Comparison of ENCODE assay signal across 8 mouse cellular contexts in the genomic region with DNA sequence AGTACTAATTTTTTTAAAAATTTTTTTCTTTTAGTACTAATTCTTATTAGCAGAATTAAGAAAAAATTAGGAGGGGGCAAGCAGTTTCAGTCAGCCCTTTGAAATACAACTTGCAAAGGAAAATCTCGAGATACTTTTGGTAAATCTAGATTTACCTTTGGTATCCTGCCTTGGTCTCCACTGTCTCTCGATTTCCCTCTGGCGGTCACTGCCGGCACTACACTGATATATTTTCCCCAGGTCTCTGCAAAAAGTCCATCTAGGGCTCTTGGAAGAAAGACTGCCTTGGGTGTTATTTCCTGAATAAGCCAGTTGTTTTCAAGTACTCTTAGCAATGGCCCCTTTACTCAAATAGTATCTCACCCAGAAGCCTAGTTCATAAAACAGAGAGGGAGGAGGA.
DNase-seq lines count a peak whose midpoint lies in the region; ATAC-seq and TF ChIP-seq lines count a peak whose summit lies in the region.

No protein-coding gene starts in this region.

- no peak for TF ChIP-seq POLR2A in limb, embryonic 14.5 days (IDR thresholded peaks at IDR 0.05; ENCODE audit: borderline replicate concordance, extremely low read depth, insufficient read depth, insufficient read length)

- no peaks in the 10 kb centered on the region for H3K9me3 ChIP-seq in intestine, embryonic 14.5 days (ENCODE audit: control insufficient read depth, low read length)
- H3K9me3 ChIP-seq in intestine, embryonic 16.5 days (ENCODE audit: control insufficient read depth, low read length): no peaks in the 10 kb centered on the region
- H3K9me3 ChIP-seq in forebrain, embryonic 16.5 days (ENCODE audit: control insufficient read depth, low read length): no peaks in the 10 kb centered on the region
- H3K9me3 ChIP-seq in limb, embryonic 14.5 days (ENCODE audit: control insufficient read depth, low read length): no peaks in the 10 kb centered on the region

- H3K4me1 ChIP-seq in intestine, embryonic 14.5 days (replicated peaks; ENCODE audit: control insufficient read depth, insufficient read depth, low read length): no peaks in the 10 kb centered on the region
- H3K4me1 ChIP-seq in intestine, embryonic 16.5 days (ENCODE audit: control insufficient read depth, insufficient read depth, low read length): no peaks in the 10 kb centered on the region
- peaks cover 5% of the 10 kb centered on the region for H3K4me1 ChIP-seq in forebrain, embryonic 16.5 days (replicated peaks; ENCODE audit: control insufficient read depth, insufficient read depth, low read length)
- no peaks in the 10 kb centered on the region for H3K4me1 ChIP-seq in limb, embryonic 14.5 days (ENCODE audit: control insufficient read depth, insufficient read depth, low read length)

- H3K27me3 ChIP-seq in intestine, embryonic 14.5 days (replicated peaks; ENCODE audit: control insufficient read depth, insufficient read depth, low read length): no peaks in the 10 kb centered on the region
- H3K27me3 ChIP-seq in intestine, embryonic 16.5 days (replicated peaks; ENCODE audit: control insufficient read depth, insufficient read depth, low read length): no peaks in the 10 kb centered on the region
- no peaks in the 10 kb centered on the region for H3K27me3 ChIP-seq in forebrain, embryonic 16.5 days (replicated peaks; ENCODE audit: control insufficient read depth, insufficient read depth, low read length)
- H3K27me3 ChIP-seq in limb, embryonic 14.5 days (ENCODE audit: control insufficient read depth, insufficient read depth, low read length): no peaks in the 10 kb centered on the region

- no peak overlapping the region for H3K9ac ChIP-seq in intestine, embryonic 14.5 days (ENCODE audit: low read length)
- H3K9ac ChIP-seq in intestine, embryonic 16.5 days (ENCODE audit: low read depth, low read length): no peak overlapping the region
- H3K9ac ChIP-seq in forebrain, embryonic 16.5 days (replicated peaks; ENCODE audit: low read depth, low read length): no peak overlapping the region
- H3K9ac ChIP-seq in limb, embryonic 14.5 days (ENCODE audit: low read depth, low read length, severe bottlenecking): no peak overlapping the region

- no peak for ATAC-seq in intestine, embryonic 14.5 days (replicated peaks; ENCODE audit: low FRiP score, low TSS enrichment, low read depth)
- no peak for ATAC-seq in intestine, embryonic 16.5 days
- ATAC-seq in forebrain, embryonic 16.5 days: 0 out of 2 replicates have a peak, but pooled peaks have one; percentile 49
- no peak for ATAC-seq in limb, embryonic 14.5 days (ENCODE audit: low FRiP score, low read depth)

- no peak overlapping the region for H3K4me2 ChIP-seq in intestine, embryonic 14.5 days (ENCODE audit: low read length)
- no peak overlapping the region for H3K4me2 ChIP-seq in intestine, embryonic 16.5 days (ENCODE audit: low read depth, low read length)
- no peak overlapping the region for H3K4me2 ChIP-seq in forebrain, embryonic 16.5 days (ENCODE audit: low read length)
- H3K4me2 ChIP-seq in limb, embryonic 14.5 days (replicated peaks; ENCODE audit: low read depth, low read length, severe bottlenecking): no peak overlapping the region

- no peaks in the 10 kb centered on the region for H3K36me3 ChIP-seq in intestine, embryonic 14.5 days (ENCODE audit: control insufficient read depth, insufficient read depth, low read length)
- H3K36me3 ChIP-seq in intestine, embryonic 16.5 days (ENCODE audit: control insufficient read depth, insufficient read depth, low read length): no peaks in the 10 kb centered on the region
- H3K36me3 ChIP-seq in forebrain, embryonic 16.5 days (ENCODE audit: control insufficient read depth, insufficient read depth): no peaks in the 10 kb centered on the region
- H3K36me3 ChIP-seq in limb, embryonic 14.5 days (ENCODE audit: control insufficient read depth, insufficient read depth, low read length): no peaks in the 10 kb centered on the region

- no peak overlapping the region for H3K4me3 ChIP-seq in intestine, embryonic 14.5 days (ENCODE audit: low read depth, low read length)
- no peak overlapping the region for H3K4me3 ChIP-seq in intestine, embryonic 16.5 days (ENCODE audit: low read length)
- no peak overlapping the region for H3K4me3 ChIP-seq in forebrain, embryonic 16.5 days (replicated peaks; ENCODE audit: low read length)
- no peak overlapping the region for H3K4me3 ChIP-seq in limb, embryonic 14.5 days (replicated peaks; ENCODE audit: low read length)

- no peak overlapping the region for H3K27ac ChIP-seq in intestine, embryonic 14.5 days (ENCODE audit: low read depth)
- no peak overlapping the region for H3K27ac ChIP-seq in intestine, embryonic 16.5 days (ENCODE audit: low read length)
- H3K27ac ChIP-seq in forebrain, embryonic 16.5 days (ENCODE audit: low read length): no peak overlapping the region; the same call in 1 of the 2 replicates
- no peak overlapping the region for H3K27ac ChIP-seq in limb, embryonic 14.5 days (replicated peaks; ENCODE audit: low read depth, low read length)

- DNase-seq in intestine, embryonic 14.5 days (ENCODE audit: low spot score): peak; percentile 93
- DNase-seq in c-Kit-positive CD71-positive TER-119-negative erythroid progenitor cells, embryonic 14.5 days (ENCODE audit: low read depth): peak; percentile 25
- DNase-seq in kidney, adult 8-10 months: peak; percentile 46 to 80
- peak; percentile 59 for DNase-seq in limb, embryonic 14.5 days (ENCODE audit: low spot score)
- DNase-seq in neural tube, embryonic 10.5 days (ENCODE audit: extremely low spot score, low spot score): peak; percentile 73
- DNase-seq in thymus, adult 18-20 months: peak; percentile 51 to 59

- whole genome bisulfite sequencing in intestine, embryonic 14.5 days: 2% methylated on average over 4 of the region's 4 CpGs
- WGBS in intestine, embryonic 16.5 days: 4% methylated on average over 4 of the region's 4 CpGs
- 2% methylated on average over 4 of the region's 4 CpGs for whole genome bisulfite sequencing in forebrain, embryonic 16.5 days
- 3% methylated on average over 4 of the region's 4 CpGs for WGBS in limb, embryonic 14.5 days

Comparison
In these comparisons a context has a peak if more than half of its experiments do, and no peak if none do; other contexts are left out.
1. DNase-seq: peak in every context shown above with its lines; median percentile 93 in intestine, embryonic 14.5 days; 73 in neural tube, embryonic 10.5 days; 63 in kidney, adult 8-10 months; 59 in limb, embryonic 14.5 days; 55 in thymus, adult 18-20 months; 25 in c-Kit-positive CD71-positive TER-119-negative erythroid progenitor cells, embryonic 14.5 days.